Mouse (Mus musculus): ENCODE results near the gene Zfp292.
A peak's percentile ranks its signal among the peaks of the same experiment; 100 is the strongest.

Zfp292 gene

DNA sequence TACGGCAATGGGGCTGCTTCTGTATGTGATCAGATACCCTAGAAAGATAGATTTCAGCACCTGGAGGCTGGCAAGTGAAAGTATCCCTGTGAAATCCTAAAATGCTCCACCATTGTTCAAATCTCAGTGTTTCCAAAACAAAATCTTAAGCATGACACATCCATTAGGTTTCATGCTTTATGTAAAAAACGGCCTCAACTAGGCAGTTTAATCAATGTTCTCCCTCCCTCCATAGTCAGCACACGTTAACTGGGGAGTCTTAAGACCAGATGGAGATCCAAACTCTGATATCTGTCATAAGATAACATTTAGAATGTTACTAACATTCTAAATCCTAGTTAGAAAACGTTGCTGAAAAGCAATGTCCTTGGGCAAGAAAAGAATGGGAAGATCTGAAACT is 909 bp downstream of the Zfp292 start:
- DNase-seq = no peak

DNA sequence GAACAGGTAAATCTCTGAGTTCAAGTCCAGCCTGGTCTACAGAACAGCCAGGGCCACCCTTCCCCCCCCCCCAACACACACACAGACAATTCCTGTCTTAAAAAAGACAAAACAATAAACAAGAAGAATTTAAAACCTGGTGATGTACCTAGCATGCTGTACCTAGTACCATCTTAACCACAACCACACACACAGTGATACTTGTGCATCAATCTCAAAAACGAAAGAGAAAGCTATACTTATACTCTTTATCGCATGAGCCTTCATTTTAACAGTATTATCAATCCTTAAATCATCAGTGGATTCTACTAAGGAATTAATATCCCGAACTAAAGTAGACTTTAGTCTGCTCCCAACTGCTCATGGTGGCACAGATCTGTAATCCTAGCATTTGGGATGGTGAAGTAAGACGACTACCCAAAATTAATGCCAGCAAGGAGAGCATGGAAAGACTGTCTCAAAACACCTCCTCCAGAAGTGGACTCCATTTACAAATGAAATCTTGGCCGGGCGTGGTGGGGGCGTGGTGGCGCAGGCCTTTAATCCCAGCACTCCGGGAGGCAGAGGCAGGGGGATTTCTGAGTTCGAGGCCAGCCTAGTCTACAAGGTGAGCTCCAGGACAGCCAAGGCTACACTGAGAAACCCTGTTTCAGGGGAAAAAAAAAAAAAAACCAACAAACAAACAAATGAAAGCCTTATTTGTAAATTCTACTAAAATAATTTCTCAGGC is 1.7 kb downstream of the Zfp292 start:
- peak; percentile 24 for DNase-seq

DNA sequence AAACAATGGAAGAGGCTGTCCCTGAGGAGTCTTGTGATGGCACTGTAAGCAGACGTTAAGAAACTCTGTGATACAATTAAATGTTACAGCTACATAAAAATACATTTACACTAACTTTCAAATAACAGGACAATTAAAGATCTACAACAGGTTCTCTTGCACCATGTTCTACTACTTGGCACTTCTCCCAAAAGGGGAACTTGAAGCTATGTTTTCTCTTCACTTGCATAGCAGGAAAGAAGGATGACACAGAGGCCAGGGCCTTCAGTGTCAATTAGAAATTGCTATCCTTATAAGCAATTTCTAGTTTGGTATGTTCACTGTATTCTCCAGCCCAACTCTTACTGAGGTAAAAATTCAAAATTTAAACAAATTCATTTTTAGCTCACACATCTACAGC is 8.5 kb downstream of the Zfp292 start:
- no peak for DNase-seq

DNA sequence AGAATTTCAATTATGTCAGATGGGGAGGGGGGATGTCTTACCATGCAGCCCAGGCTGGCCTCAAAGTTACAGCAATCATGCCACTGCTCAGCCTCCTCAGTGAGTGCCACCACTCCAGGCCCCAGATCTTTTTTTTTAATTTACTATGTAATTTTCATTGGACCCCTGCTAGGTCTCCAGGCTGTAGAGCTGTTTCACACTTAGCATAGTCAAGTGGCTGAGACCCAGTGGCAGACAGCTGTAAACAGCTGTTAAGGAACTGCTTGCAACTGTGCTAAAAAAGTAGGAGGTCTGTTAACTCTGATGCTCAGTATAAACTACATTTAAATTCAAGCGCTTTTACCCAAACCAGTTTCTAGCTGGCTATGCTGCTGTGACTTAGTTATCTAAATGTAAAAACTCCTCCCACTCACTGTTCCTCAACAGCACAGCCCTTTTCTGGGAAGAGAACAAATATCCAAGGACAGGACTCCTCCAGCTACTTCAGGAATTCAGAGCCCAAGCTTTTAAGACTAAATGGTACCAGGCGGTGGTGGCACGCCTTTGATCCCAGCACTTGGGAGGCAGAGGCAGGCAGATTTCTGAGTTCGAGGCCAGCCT is 9.8 kb downstream of the Zfp292 start:
- DNase-seq = no peak

DNA sequence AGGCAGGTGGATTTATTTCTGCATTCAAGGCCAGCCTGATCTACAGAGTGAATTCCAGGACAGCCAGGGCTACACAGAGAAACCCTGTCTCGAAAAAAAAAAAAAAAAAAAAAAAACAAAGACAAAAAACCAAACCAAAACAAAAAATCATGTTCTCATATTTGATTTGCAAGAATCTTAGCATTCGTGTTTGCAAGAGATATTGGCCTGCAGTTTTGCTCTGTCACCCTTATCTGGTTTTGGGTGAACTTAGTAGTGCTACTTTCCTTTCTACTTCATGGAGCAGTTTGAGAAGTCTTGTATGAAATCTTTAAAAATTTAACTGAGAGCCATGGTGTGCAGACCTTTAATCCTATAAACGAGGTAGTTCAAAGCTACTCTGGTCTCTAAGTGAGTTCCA is 12.9 kb downstream of the Zfp292 start:
- no peak for DNase-seq

DNA sequence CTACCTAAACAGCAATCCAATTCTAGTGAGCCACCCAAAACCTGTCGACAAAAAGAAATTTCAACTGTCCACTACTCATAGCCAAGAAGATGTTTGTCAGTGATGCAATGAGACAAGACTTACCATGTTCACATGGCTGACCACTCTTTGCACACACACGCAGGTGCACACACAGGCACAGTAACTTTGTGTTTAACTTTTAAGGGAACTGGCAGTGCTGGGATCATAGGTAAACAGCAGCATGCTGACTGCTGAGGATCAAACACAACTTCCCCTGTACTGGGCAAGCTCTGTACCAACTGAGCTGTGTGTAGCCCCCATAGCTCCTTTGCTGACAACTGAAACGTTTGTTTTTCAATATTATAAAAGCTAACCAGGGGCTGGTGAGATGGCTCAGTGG is 21.3 kb downstream of the Zfp292 start:
- no peak for DNase-seq

DNA sequence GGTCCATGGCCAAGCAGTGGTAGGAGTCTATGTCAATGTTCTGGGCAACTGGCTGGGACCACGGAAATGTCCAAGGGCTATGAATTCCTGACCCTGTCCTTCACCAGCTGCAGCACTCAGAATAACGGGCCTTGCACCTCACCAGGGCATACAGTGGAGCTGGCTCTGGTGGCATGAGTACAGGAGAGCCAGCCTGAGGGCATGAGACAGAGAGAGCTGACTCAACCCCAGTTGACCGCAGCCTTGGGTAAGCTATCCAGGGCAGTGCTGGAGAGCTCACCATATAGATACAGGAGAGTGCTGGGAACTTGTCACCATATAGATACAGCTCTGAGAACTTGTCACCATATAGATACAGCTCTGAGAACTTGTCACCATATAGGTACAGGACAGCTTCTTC is 23.3 kb downstream of the Zfp292 start:
- no peak for DNase-seq

DNA sequence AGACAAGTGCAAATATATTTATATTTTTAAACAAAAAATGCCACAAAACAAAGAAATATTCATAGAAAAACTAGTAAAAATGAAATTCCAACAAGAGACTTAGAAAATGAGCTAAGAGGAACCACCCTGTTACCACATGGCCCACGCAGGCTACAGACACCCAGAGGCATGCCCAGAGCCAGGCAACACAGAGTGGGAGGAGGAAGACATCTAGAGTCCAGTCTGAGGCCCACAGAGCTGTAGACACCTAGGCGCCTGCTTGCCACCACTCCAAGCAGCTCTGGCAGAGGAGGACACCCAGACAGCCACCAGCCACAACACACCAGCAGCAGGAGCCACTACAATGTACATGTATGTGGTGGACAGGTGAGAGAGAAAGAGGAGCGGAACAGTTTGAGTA is 23.9 kb downstream of the Zfp292 start:
- DNase-seq = no peak

DNA sequence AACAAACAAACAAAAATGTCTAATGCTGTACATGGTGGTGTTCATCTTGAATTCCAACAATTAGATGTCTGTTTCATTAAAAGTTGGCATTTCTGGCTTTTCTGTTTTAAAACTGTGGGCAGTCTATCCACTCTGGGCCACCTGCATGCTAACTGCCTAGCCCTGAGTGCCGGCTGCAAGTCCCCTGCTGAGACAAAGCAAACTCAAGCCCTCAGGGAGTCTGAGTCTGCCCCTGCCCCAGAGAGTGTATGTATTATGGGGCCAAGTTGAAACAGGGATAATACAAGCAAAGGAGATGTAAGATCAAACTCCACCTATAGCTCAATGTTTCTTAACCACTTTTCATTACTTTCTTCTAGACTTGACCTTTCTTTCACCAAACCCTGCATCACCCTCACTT is 26.8 kb downstream of the Zfp292 start:
- no peak for DNase-seq

DNA sequence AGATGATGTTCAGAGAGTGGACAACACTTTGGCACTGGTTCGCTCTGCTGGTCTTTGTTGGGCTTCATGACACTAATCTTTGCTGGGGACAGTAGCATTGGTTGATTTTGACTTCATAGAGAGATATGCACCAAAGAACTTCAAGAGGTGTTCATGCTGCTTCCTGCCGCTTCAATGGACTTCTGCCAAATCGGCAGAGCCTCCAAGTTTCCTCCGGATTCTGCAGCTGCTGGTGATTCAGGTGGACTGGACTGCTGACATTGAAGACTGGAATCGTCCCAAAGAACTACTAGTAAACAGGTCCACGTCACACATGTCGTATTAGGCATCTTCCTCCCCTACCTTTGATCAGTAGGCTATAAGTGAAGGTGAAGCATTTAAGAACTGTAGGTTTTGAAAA is 30.7 kb downstream of the Zfp292 start:
- DNase-seq = no peak

DNA sequence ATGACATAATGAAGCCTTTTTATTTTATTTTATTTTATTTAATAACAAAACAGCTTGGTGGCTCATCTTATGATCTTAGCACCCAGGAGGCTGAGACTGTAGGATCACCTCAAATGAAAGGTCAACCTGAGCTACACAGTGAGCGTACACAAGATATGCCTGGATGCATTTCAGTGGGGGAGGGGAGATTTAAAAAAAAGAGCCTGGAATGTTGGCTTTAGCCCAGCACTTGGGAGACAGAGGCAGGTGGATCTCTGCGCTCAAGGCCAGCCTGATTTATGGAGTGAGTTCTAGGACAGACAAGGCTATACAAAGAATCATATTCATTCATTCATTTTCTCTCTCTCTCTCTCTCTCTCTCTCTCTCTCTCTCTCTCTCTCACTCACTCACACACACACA is 32.6 kb downstream of the Zfp292 start:
- no peak for DNase-seq

DNA sequence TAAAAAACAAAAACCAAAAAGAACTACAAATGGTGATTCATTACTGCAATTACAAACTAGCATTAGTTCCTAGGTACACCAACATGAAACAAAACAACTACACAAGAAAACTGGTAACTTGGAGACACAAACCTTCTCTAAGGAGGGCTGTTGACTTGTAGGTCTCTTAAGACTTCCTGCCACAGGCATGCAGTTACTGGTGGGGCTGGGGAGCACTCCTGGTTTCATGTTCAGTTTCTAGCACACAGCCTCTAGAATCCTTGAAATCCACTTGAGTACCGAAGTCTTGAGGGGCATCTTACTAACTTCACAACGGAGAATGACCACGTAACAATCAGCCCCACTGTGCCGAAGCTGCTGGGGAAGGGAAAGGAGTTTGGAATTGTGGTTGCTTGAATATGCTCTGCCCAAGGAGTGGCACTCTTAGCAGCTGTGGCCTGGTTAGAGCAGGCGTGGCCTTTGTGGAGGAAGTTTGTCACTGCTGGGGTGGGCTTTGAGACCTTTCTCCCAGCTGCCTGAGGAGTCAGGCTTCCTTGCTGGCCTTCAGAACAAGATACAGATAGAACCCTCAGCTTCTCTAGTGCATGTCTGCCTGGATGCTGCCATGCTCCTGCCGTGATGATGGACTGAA is 35.0 kb downstream of the Zfp292 start:
- peak; percentile 64 for DNase-seq

DNA sequence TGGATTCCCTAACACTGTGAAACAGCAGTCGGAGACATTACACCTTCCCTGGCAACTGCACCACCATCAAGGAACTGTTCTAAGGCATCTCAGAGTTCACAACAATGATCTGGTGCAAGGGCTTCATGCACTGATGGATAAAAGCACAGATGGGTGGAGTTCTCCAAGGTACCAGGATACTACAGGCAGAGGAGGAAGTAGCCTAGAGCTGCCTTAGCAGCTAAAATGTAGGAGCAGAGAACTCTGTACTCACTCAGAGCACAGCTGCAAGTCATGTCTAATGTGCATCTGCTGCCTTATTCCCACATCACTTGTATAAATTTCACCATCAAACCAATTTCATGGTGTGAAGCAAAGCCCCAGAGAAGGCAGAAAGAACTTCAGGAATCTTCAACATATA is 38.9 kb downstream of the Zfp292 start:
- no peak for DNase-seq

DNA sequence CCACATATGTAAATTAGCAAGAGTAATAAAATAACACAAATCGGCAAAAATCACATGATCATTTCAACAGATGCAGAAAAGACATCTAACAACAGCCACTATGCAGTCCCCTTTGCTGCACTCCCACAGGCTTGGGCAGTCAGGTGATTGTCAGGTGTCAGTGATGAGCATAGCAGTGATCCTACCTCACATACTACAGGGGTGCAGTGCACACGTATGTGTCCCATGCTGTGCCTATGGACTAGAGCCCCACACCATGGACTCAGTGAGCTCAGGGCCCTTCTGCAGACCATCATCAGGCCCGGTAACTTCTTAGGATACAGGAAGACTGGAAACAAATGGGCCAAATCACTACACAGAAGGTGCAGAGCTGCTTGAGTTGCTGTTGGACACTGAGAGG is 39.9 kb downstream of the Zfp292 start:
- DNase-seq = no peak

DNA sequence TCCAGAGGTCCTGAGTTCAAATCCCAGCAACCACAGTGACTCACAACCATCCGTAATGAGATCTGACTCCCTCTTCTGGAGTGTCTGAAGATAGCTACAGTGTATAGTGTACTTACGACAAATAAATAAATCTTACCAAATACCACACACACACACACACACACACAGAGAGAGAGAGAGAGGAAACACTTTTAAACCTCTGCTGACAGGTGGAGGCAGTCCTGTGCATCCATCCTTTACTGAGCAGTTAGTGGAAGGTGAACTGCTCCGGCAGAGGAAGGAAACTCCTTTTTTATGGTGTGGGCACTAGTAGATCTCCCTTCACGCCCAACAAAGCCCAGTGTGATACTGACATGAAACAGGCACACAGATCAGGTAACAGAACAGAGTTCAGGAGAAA is 51.3 kb downstream of the Zfp292 start:
- no peak for DNase-seq

DNA sequence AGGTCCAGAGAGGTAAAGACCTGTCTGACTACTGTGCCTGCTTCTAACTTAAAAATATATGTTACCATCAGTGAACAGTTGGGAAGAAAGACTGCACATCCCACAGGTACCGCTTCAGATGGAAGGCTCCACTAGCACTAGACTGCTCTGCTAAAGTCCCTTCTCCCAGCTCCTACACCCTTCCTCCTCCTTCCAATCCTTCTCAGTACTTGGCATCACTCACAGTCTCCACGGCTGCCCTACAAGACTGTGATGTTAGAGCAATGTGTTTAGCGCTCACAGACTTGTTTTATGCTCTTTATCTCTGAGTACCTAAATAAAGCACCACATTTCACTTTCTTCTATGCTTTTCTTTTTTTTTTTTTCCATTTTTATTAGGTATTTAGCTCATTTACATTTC is 53.3 kb downstream of the Zfp292 start:
- no peak for DNase-seq

DNA sequence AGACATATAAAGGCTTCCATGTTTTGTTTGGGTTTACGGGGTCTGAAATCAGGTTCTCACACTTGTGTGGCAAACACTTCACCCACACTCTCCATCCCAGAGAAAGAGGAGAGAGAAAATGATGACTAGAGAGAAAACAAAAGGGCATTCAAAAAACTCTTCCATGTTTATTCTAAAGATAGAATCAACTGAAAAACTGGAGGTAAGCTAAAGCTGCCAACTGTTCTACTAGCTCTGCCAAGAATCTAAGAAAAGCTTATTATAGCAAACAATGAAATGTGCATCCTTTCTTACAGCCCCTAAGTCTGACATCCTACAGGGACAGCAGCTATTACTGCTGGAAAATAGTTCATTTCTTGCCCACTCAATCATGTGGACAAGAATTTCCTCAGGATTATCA is 58.9 kb downstream of the Zfp292 start:
- DNase-seq = no peak

DNA sequence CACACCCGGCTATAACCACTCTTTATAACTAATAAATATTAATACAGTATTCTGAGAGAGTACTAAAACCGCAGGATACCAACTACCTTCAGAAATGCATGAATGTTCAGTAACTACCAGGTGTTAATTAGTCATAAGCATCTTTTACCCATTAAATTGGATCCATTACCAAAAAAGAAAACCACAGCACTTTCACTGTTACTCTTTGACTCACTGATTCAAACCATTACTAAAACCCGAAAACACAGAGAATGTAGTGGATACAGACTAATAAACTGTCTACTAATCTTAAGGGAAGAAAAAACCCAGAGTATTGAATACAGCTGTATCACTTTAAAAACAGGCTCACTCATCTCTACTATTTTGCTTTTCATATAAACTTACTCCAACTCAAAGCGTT is 62.9 kb downstream of the Zfp292 start:
- DNase-seq = no peak

DNA sequence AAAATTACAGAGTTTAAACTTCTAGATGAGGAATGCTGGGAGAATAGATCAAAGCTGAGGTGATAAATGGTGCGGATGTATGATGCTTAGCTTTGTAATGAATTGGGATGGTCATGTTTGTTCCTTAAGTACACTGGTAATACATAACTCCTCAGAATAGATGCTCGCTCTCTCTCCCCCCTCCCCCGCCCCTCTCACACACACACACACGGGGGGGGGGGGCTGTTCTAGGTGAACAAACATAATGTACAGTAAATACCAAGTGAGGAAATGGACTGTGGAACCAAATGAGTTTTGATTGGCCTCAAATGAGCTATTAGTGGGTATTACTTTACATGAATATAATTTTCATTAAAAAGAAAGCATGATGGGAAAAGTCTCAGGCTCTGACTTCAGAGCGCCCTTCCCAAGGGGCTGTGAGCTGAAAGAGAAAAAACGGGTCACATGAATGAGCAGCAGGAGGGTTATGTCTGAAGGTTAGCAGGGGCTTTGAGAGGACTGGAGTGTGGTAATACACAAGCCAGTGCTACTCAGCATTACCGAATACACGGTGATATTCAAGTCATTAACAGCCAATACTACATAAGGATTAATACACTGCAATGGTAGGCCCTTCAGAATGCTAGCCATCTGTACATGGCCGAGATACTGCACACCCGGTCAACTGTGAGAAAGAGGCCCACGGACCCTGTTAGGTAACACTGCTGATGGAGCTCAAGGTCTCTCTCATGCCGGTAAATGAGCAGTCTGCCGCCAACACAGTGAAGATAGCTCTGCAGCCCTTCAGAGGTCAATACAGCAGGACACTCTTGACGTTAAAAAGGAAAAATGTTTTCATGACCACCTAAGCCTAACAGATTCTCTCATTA is 81.4 kb downstream of the Zfp292 start:
- no peak for DNase-seq

DNA sequence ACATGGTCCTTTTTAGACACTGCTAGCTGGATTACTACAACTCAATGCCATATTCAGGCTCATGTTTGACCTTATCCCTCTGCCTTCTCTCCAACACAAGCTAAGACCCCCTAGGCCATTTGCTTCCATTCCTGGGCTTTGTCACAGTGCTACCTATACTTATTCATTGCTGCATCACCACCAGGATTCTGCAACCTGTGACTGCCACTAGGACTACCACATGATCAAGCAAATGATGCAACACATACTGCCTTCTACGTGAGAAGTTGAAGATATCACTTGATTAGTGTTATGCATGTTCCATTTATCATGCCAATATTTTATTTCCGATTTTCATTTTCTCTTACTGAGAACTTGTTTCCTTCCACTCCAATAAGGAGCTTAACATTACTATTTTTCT is 84.8 kb downstream of the Zfp292 start:
- no peak for DNase-seq

DNA sequence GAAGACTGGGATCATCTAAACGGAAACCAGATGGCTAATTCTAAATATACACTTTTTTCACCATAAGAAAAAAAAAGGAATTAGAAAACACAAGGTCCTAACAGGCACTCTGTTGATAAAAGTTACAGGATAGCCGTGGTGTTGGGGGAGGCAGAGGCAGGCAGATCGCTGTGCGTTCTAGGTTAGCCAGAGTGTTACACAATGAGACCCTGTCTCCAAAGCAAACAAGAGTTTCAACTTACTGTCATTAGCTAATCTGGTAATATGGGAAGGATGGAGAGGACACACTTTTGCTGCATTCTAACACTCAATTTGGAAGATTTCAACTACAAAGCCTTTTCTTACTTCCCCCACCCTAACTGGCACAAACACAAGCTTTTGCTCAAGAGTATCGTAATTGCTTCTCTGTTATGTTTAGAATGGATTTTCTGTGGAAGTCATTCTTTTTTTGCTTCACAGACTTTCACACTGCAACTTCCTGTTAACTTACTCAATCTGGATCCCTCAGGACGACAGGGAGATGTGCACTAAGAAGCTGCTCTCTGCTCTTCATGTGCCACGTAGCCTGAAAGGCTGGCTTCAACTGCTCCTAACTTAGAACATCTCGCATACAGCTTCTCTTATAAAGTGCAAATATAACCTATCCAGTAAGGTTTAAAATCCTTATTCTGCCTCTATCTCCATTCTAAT is 85.3 kb downstream of the Zfp292 start:
- no peak for DNase-seq

DNA sequence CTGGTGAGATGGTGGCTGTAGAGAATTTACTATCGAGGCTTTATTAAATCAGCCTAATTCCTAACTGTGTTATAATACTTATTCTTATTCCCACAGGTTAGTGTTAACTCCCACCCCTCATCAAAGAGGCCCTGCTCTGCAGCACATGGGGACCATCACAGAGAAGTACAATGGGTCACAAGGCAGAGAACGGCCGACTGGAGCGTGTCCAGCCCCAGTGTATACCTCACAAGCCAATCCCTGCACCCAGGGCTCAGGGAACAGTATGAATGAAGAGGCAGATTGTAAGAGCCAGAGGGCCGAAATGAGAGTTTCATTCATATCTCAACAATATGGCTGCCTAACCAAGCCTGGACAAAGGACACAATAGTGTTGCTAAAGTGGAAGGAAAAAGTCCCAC is 86.5 kb downstream of the Zfp292 start:
- no peak for DNase-seq

DNA sequence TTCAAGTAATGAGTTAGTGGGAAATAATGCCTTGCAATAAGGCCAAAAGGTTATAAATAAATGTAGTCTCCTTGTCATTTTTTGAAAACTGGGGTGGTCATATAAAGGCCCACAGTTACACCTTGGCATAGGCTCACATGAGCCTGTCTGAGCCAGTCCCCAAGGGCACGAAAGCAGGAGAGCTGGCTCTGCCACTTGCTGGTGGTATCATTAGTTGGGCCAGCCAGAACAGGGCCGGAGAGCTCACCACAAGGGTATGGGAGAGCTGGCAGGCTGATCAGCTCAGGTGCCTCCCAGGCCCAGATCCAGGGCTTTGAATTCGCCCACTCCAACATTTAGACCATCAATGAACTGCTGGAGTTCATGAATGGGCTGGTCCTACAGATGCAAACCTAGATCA is 96.3 kb downstream of the Zfp292 start:
- DNase-seq = no peak

Data from thymus, postnatal 4 days (tissue).